Mouse (Mus musculus): Measurements from ENCODE around the gene Mef2c. TPM values are rescaled to one million over a fixed set of nuclear protein-coding genes. Genes with fewer than 3 reads are reported as not detected.

Gene Mef2c
- total and polyA plus RNA-seq, 3 experiments: not detected

DNA sequence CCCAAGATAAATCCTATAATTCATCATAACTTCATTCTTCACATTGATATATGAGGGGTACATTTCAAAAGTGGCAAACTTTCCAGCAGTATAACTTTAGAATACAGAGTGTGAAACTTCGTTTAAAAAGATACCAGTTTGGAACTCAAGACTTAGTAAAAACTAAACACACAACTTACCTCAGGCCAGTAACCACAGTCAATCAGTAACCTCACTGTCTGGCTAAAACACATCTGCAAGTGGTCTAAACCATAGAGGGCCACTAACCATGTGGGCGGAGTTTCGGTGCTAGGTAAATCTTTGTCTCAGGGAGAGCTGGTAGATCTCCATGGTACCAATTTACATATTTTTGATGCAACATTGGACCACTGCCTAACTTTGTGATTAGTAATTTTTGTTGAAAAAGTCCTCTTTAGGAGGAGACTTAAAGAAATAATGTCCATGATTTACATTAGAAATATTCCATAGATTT, 93.9 kb downstream of the Mef2c start:
- no peaks in the 10 kb centered on the region for H3K9me3 ChIP-seq (replicated peaks; ENCODE audit: insufficient read depth, low read length)
- H3K4me3 ChIP-seq (ENCODE audit: control insufficient read depth in 1 of 2, insufficient read depth in 1 of 2, low read depth in 2 of 2, low read length in 2 of 2): no peak overlapping the region
- H3K9ac ChIP-seq (ENCODE audit: control insufficient read depth, low read depth, low read length, poor library complexity, severe bottlenecking): no peak overlapping the region
- no peak for TF ChIP-seq RAD21 (IDR thresholded peaks at IDR 0.05; ENCODE audit: low read depth, low read length)
- no peak for TF ChIP-seq HCFC1 (IDR thresholded peaks at IDR 0.05; ENCODE audit: low read depth, low read length)
- no peak for TF ChIP-seq MAX (IDR thresholded peaks at IDR 0.05; ENCODE audit: low read length)
- no peak for TF ChIP-seq KAT2A (conservative IDR thresholded peaks at IDR 0.05; ENCODE audit: low read depth, low read length)
- TF ChIP-seq ELF1 (IDR thresholded peaks at IDR 0.05; ENCODE audit: low read depth, low read length): no peak
- no peak for TF ChIP-seq NELFE (IDR thresholded peaks at IDR 0.05; ENCODE audit: low read depth, low read length)
- no peak for TF ChIP-seq TCF12 (IDR thresholded peaks at IDR 0.05; ENCODE audit: low read depth, low read length)
- no peaks in the 10 kb centered on the region for H3K36me3 ChIP-seq (ENCODE audit: control insufficient read depth in 1 of 2, insufficient read depth in 2 of 2, low read length in 2 of 2)
- no peak for DNase-seq (ENCODE audit: low read depth, low spot score)
- H3K27ac ChIP-seq (ENCODE audit: control insufficient read depth, low read depth, low read length): no peak overlapping the region
- H3K79me2 ChIP-seq (ENCODE audit: control insufficient read depth, insufficient read depth, low read length, poor library complexity): no peaks in the 10 kb centered on the region
- H3K27me3 ChIP-seq (ENCODE audit: control insufficient read depth in 1 of 2, insufficient read depth in 2 of 2, low read length in 2 of 2): no peaks in the 10 kb centered on the region
- H3K4me1 ChIP-seq (ENCODE audit: control insufficient read depth in 1 of 2, insufficient read depth in 2 of 2, low read length in 2 of 2): no peaks in the 10 kb centered on the region

DNA sequence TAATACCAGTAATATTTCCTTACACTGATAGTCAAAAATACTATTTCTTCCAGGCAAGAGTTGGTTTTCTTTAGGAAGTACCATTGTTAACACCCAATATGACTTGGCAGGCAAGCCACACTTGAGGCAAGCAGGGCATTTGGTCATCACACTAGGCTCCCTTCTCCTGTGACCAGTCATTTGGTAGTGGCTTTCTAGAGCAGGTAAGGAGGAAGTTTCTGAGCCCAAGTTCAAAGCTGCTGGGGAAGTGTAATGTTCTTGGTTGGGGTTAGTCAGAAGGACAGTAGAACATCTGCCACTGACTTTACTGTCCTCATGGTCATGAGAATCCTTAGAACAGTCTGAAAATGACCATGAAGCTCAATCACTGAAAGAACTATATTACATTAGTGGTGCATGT, 96.5 kb downstream of the Mef2c start:
- no peak for DNase-seq (ENCODE audit: low read depth, low spot score)
- no peak overlapping the region for H3K4me3 ChIP-seq (ENCODE audit: control insufficient read depth in 1 of 2, insufficient read depth in 1 of 2, low read depth in 2 of 2, low read length in 2 of 2)
- no peaks in the 10 kb centered on the region for H3K9me3 ChIP-seq (replicated peaks; ENCODE audit: insufficient read depth, low read length)
- no peaks in the 10 kb centered on the region for H3K79me2 ChIP-seq (ENCODE audit: control insufficient read depth, insufficient read depth, low read length, poor library complexity)
- H3K9ac ChIP-seq (ENCODE audit: control insufficient read depth, low read depth, low read length, poor library complexity, severe bottlenecking): no peak overlapping the region
- H3K4me1 ChIP-seq (ENCODE audit: control insufficient read depth in 1 of 2, insufficient read depth in 2 of 2, low read length in 2 of 2): no peaks in the 10 kb centered on the region
- peaks cover 0 to 2% of the 10 kb centered on the region in 2 experiments; a peak in 2 of 4 replicates for H3K36me3 ChIP-seq (ENCODE audit: control insufficient read depth in 1 of 2, insufficient read depth in 2 of 2, low read length in 2 of 2)
- TF ChIP-seq CTCF (IDR thresholded peaks at IDR 0.05 in 2 of 3, conservative IDR thresholded peaks at IDR 0.05 in 1 of 3; ENCODE audit: control insufficient read depth in 1 of 3, insufficient read depth in 1 of 3, low read depth in 2 of 3, low read length in 3 of 3, poor library complexity in 1 of 3, severe bottlenecking in 1 of 3) (no peak), SMC3 (IDR thresholded peaks at IDR 0.05; ENCODE audit: low read depth, low read length) (no peak), MEF2A (IDR thresholded peaks at IDR 0.05; ENCODE audit: extremely low read depth, insufficient replicate concordance, low read depth, low read length, poor library complexity, severe bottlenecking) (no peak), TCF12 (IDR thresholded peaks at IDR 0.05; ENCODE audit: low read depth, low read length) (no peak), EP300 (IDR thresholded peaks at IDR 0.05; ENCODE audit: low read depth in 1 of 2, low read length in 2 of 2) (no peak), UBTF (IDR thresholded peaks at IDR 0.05; ENCODE audit: borderline replicate concordance, insufficient read depth, low read depth, low read length) (no peak), NELFE (IDR thresholded peaks at IDR 0.05; ENCODE audit: low read depth, low read length) (no peak), RCOR1 (IDR thresholded peaks at IDR 0.05; ENCODE audit: low read depth, low read length) (no peak), ELF1 (IDR thresholded peaks at IDR 0.05; ENCODE audit: low read depth, low read length) (no peak)
- no peaks in the 10 kb centered on the region for H3K27me3 ChIP-seq (ENCODE audit: control insufficient read depth in 1 of 2, insufficient read depth in 2 of 2, low read length in 2 of 2)
- no peak overlapping the region for H3K27ac ChIP-seq (ENCODE audit: control insufficient read depth, low read depth, low read length)

DNA sequence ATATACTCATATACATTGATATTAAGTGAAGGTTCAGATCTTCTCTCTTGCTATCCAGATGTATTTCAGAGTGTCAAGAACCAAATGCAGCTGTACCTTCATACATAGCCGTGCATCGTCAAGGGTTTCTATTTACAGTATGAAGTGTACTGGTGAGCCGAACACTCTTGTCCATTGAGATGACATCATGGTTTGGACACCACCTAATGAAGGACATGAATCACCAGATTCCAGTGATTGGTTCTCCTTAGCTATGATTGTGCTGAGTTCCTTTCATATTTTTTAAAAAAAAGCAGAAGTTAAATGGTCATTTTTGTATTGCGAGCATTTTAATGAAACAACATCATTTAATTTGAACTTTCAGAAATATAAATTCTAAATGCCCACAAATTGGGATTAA, 97.9 kb downstream of the Mef2c start:
- Histone ChIP-seq H3K4me3 (ENCODE audit: control insufficient read depth in 1 of 2, insufficient read depth in 1 of 2, low read depth in 2 of 2, low read length in 2 of 2) (no peak overlapping the region), H3K79me2 (ENCODE audit: control insufficient read depth, insufficient read depth, low read length, poor library complexity) (no peaks in the 10 kb centered on the region)
- TF ChIP-seq KAT2A (conservative IDR thresholded peaks at IDR 0.05; ENCODE audit: low read depth, low read length): no peak
- no peak for TF ChIP-seq RCOR1 (IDR thresholded peaks at IDR 0.05; ENCODE audit: low read depth, low read length)
- TF ChIP-seq BHLHE40 (IDR thresholded peaks at IDR 0.05; ENCODE audit: borderline replicate concordance, low read depth, low read length): no peak
- TF ChIP-seq MXI1 (IDR thresholded peaks at IDR 0.05; ENCODE audit: low read depth, low read length): no peak
- TF ChIP-seq SIN3A (IDR thresholded peaks at IDR 0.05; ENCODE audit: low read length): no peak
- no peak for TF ChIP-seq JUND (IDR thresholded peaks at IDR 0.05; ENCODE audit: low read depth, low read length)
- TF ChIP-seq EP300 (IDR thresholded peaks at IDR 0.05; ENCODE audit: low read depth in 1 of 2, low read length in 2 of 2): no peak
- TF ChIP-seq MEF2A (IDR thresholded peaks at IDR 0.05; ENCODE audit: extremely low read depth, insufficient replicate concordance, low read depth, low read length, poor library complexity, severe bottlenecking): no peak
- TF ChIP-seq E2F4 (IDR thresholded peaks at IDR 0.05; ENCODE audit: borderline replicate concordance, low read depth, low read length): no peak
- TF ChIP-seq CHD1 (IDR thresholded peaks at IDR 0.05; ENCODE audit: low read depth, low read length): no peak
- TF ChIP-seq POLR2AphosphoS5 (IDR thresholded peaks at IDR 0.05; ENCODE audit: borderline replicate concordance, low read depth, low read length): no peak
- TF ChIP-seq MAZ (IDR thresholded peaks at IDR 0.05; ENCODE audit: low read depth, low read length): no peak
- no peak for TF ChIP-seq CHD2 (IDR thresholded peaks at IDR 0.05; ENCODE audit: low read length)
- no peak for TF ChIP-seq TCF12 (IDR thresholded peaks at IDR 0.05; ENCODE audit: low read depth, low read length)
- no peak for TF ChIP-seq MYB (IDR thresholded peaks at IDR 0.05; ENCODE audit: low read depth, low read length)
- TF ChIP-seq GATA1 (IDR thresholded peaks at IDR 0.05; ENCODE audit: low read depth, low read length): no peak
- TF ChIP-seq TAL1 (IDR thresholded peaks at IDR 0.05; ENCODE audit: low read length): no peak

More for the DNA sequence above, 97.9 kb downstream of the Mef2c start:
- Histone ChIP-seq H3K9ac (ENCODE audit: control insufficient read depth, low read depth, low read length, poor library complexity, severe bottlenecking) (no peak overlapping the region), H3K9me3 (replicated peaks; ENCODE audit: insufficient read depth, low read length) (no peaks in the 10 kb centered on the region), H3K27me3 (ENCODE audit: control insufficient read depth in 1 of 2, insufficient read depth in 2 of 2, low read length in 2 of 2) (no peaks in the 10 kb centered on the region), H3K27ac (ENCODE audit: control insufficient read depth, low read depth, low read length) (no peak overlapping the region), H3K36me3 (ENCODE audit: control insufficient read depth in 1 of 2, insufficient read depth in 2 of 2, low read length in 2 of 2) (peaks cover 0 to 2% of the 10 kb centered on the region in 2 experiments; a peak in 2 of 4 replicates), H3K4me1 (ENCODE audit: control insufficient read depth in 1 of 2, insufficient read depth in 2 of 2, low read length in 2 of 2) (no peaks in the 10 kb centered on the region)
- DNase-seq (ENCODE audit: low read depth, low spot score): no peak
